Mouse (Mus musculus) midbrain, embryonic 12.5 days (tissue): ENCODE results near the gene Glcci1. TPM values are rescaled to one million over a fixed set of nuclear protein-coding genes. Genes with fewer than 3 reads are reported as not detected.

Experiments
- ATAC-seq: fragments of 200-750 bp; cut with Nextera tagmentation; 2 replicates; pipeline ENCODE4 v1.8.0; 2017; ENCODE audit warnings: low read depth, moderate TSS enrichment, moderate library complexity; ENCODE audit not compliant: low FRiP score
- H3K27ac ChIP-seq: fragments of 300-500 bp; sonication (generic); replicated peaks from 2 replicates; pipeline ENCODE4 v1.5.1; 2016; ENCODE audit warnings: mild to moderate bottlenecking
- H3K27me3 ChIP-seq: fragments of 300-500 bp; sonication (generic); 2 replicates; pipeline ENCODE4 v1.6.1; 2016; ENCODE audit warnings: mild to moderate bottlenecking
- H3K36me3 ChIP-seq: fragments of 300-500 bp; sonication (generic); 2 replicates; pipeline ENCODE4 v1.6.1; 2016
- H3K4me1 ChIP-seq: fragments of 300-500 bp; sonication (generic); 2 replicates; pipeline ENCODE4 v1.6.1; 2016
- H3K4me2 ChIP-seq: fragments of 300-500 bp; sonication (generic); replicated peaks from 2 replicates; pipeline ENCODE4 v1.6.1; 2016; ENCODE audit warnings: mild to moderate bottlenecking, moderate library complexity
- H3K4me3 ChIP-seq: fragments of 300-500 bp; sonication (generic); 2 replicates; pipeline ENCODE4 v1.5.1; 2016; ENCODE audit warnings: mild to moderate bottlenecking
- H3K9ac ChIP-seq: fragments of 300-500 bp; sonication (generic); replicated peaks from 2 replicates; pipeline ENCODE4 v1.6.1; 2016; ENCODE audit warnings: mild to moderate bottlenecking, moderate library complexity
- H3K9me3 ChIP-seq: fragments of 300-500 bp; sonication (generic); 2 replicates; pipeline ENCODE4 v1.6.1; 2016; ENCODE audit warnings: mild to moderate bottlenecking
- WGBS: fragments of 180-500 bp; shearing (Covaris S2); methylation state at CpG from one replicate; pipeline ENCODE4 v1.1.7; 2016; 5-methylcytosine and 5-hydroxymethylcytosine counted together
- polyA plus RNA-seq: library from polyadenylated mRNA; unstranded; fragments of >200 nt; fragmentation: Nextera tagmentation; extraction: Ambion mirVana; gene quantifications from 2 replicates; pipeline ENCODE4 v1.2.1, GENCODE M21; 2016

Glcci1 gene
- polyA plus RNA-seq, 1 experiment from 2014 or later, result 20.8 TPM

- no peaks in the 10 kb centered on the region for H3K9me3 ChIP-seq
These were observed 74.5 kb downstream of the Glcci1 start for GRCm38 (mm10) chr6:8583892-8584291.

GRCm38 (mm10) chr6:8591665-8592064, 82.3 kb downstream of the Glcci1 start:
- H3K9me3 ChIP-seq, result no peaks in the 10 kb centered on the region
- peaks cover 4% of the 10 kb centered on the region; the same call in 1 of the 2 replicates for H3K36me3 ChIP-seq
- no peak overlapping the region for H3K4me2 ChIP-seq
- no peak overlapping the region for H3K4me3 ChIP-seq
- no peaks in the 10 kb centered on the region for H3K27me3 ChIP-seq
- H3K27ac ChIP-seq, result no peak overlapping the region
- WGBS, result 86% methylated on average over 9 of the region's 9 CpGs
- no peak for ATAC-seq
- no peaks in the 10 kb centered on the region for H3K4me1 ChIP-seq
- no peak overlapping the region for H3K9ac ChIP-seq

More at GRCm38 (mm10) chr6:8583892-8584291, 74.5 kb downstream of the Glcci1 start:
- no peak overlapping the region for H3K4me2 ChIP-seq
- no peaks in the 10 kb centered on the region for H3K36me3 ChIP-seq
- H3K27ac ChIP-seq, result no peak overlapping the region
- H3K9ac ChIP-seq, result no peak overlapping the region
- no peak for ATAC-seq
- WGBS, result 94% methylated on average over 3 of the region's 3 CpGs
- H3K4me1 ChIP-seq, result no peaks in the 10 kb centered on the region
- no peak overlapping the region for H3K4me3 ChIP-seq
- no peaks in the 10 kb centered on the region for H3K27me3 ChIP-seq

DNA sequence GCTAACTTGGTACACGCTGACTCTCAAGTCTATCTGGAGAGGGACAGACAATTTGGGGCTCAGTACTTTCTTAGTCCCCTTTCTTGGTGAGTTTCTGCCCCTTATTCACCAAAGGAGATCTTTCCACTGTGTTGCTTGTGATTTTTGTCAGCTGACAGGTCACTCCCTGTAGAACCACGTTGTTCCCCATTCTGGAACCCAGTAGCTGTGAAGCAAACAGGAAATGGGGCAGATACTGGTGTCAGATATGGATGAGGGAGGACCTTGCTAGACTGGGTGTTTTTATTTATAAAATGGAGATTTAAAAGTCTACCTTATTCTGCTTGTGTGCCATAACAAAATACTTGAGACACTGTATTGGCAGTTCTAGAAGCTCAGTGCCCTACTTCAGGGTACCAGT, 108.0 kb downstream of the Glcci1 start:
- H3K4me3 ChIP-seq, result no peak overlapping the region
- ATAC-seq, result no peak
- H3K36me3 ChIP-seq, result no peaks in the 10 kb centered on the region
- H3K4me1 ChIP-seq, result no peaks in the 10 kb centered on the region
- H3K9me3 ChIP-seq, result no peaks in the 10 kb centered on the region
- H3K27ac ChIP-seq, result no peak overlapping the region
- 81% methylated on average over 2 of the region's 2 CpGs for WGBS
- no peak overlapping the region for H3K9ac ChIP-seq
- no peaks in the 10 kb centered on the region for H3K27me3 ChIP-seq
- no peak overlapping the region for H3K4me2 ChIP-seq

DNA sequence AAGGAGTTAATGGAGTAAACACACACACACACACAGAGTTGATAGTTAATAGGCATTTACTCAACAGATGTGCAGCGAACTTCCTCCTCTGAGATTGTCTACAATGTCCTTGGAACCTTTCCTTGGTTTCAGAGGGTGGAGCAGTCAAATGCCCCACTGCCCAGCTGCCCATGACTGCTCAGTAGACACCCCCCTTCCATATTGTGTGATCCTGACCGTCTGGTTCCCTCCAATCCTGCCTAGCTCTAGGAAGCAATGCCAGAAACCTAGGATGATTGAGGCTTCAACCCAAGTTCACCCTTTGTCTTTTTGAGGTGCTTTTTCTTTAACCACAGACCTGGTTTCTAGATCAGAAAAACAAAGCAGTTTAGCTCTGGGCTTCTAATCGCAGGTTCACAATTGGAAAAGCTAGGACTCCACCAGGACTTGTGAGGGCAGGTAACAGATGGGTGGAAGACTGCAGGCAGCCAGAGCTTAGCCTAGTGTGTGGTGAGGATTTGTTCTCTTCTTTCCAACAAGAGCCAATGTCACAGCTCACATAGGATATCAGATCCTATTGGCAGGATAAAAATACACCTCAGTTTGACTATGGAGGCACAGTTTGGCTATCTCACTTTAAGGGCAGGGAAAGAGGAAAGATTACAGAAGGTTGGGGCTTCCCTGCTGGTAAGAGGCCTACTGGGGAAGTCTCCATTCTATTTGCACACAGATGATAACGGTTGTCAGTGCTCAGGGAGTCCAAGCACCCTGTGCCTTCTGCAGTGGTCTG, 110.4 kb downstream of the Glcci1 start:
- no peaks in the 10 kb centered on the region for H3K9me3 ChIP-seq
- H3K4me2 ChIP-seq, result no peak overlapping the region
- WGBS, result 78% methylated on average over 4 of the region's 4 CpGs
- H3K4me3 ChIP-seq, result no peak overlapping the region
- no peak for ATAC-seq
- no peak overlapping the region for H3K27ac ChIP-seq
- no peaks in the 10 kb centered on the region for H3K27me3 ChIP-seq
- no peak overlapping the region for H3K9ac ChIP-seq
- no peaks in the 10 kb centered on the region for H3K4me1 ChIP-seq
- no peaks in the 10 kb centered on the region for H3K36me3 ChIP-seq

DNA sequence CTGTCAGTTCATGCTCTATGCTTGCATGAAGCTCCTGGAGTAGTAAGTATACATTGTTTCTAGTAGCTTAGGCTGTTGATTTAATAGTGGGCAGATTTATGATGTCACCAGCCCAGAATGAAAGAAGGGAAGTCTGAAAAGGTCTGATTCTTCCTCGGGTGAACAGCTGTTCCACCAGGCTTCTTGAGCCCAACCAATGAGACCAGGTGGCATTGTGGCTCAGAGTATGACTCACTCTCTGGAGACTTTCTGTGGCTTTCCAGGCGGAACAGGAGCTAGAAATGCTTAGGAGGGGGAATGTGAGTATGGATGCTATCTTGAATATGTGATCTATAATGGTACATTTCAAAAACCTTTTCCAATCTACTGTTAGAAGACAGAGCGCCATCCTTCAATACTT, 113.6 kb downstream of the Glcci1 start:
- no peak for ATAC-seq
- Histone ChIP-seq H3K4me2 (no peak overlapping the region), H3K9me3 (no peaks in the 10 kb centered on the region), H3K4me1 (no peaks in the 10 kb centered on the region), H3K4me3 (no peak overlapping the region), H3K9ac (no peak overlapping the region), H3K36me3 (no peaks in the 10 kb centered on the region), H3K27me3 (no peaks in the 10 kb centered on the region), H3K27ac (no peak overlapping the region)
- 86% methylated on average over 3 of the region's 3 CpGs for WGBS

DNA sequence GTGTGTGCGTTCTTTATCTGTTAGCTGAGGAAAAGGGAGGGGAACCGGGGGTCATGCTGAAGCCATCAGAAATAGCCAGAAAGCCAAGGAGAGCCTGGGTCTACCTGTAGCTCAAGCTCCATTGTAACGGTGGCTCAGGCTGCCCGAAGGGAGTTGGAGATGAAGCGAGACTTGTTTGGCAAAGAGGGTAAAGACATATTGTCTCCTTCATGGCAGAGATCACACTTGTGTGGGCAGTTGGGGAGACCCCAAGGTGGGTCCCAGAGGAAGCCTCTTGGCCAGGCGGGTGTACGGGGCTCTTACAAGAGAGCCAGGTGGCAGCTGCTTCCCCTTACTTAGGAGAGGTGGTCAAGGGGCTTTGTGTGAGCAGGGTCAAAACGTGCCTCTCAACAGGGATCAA, 118.8 kb downstream of the Glcci1 start:
- no peak overlapping the region for H3K9ac ChIP-seq
- no peaks in the 10 kb centered on the region for H3K36me3 ChIP-seq
- ATAC-seq, result no peak
- 91% methylated on average over 8 of the region's 8 CpGs for WGBS
- H3K9me3 ChIP-seq, result no peaks in the 10 kb centered on the region
- H3K4me3 ChIP-seq, result no peak overlapping the region
- no peaks in the 10 kb centered on the region for H3K4me1 ChIP-seq
- no peak overlapping the region for H3K27ac ChIP-seq
- no peak overlapping the region for H3K4me2 ChIP-seq
- H3K27me3 ChIP-seq, result no peaks in the 10 kb centered on the region

DNA sequence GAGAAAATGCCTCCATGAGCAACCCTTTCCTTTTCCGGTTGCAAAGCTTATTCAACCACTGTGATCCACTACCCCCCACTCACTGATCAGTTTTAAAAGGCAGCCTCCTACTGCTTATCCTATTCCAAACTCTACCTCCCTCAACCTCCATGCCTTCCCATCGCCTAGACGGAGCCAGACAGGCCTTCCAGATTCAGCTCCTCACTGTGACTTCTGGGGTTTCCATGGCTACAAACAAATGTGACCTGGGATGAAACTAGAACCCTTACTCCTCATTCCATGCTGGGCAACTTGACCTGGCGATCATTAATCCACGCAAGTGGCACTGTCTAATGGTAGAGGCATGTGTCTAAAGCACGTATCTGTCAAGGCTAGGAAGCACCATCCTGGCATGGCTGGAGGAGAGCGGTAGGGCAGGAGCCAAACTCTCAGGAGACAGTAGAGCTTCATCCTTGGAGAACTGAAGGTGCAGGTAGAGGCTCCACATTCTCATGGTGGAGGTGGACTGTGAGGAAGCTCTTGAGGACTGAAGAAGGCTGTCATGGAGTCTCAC, 119.4 kb downstream of the Glcci1 start:
- no peaks in the 10 kb centered on the region for H3K27me3 ChIP-seq
- H3K36me3 ChIP-seq, result no peaks in the 10 kb centered on the region
- H3K4me1 ChIP-seq, result no peaks in the 10 kb centered on the region
- H3K4me3 ChIP-seq, result no peak overlapping the region
- H3K9ac ChIP-seq, result no peak overlapping the region
- H3K27ac ChIP-seq, result no peak overlapping the region
- WGBS, result 87% methylated on average over 7 of the region's 7 CpGs
- H3K9me3 ChIP-seq, result no peaks in the 10 kb centered on the region
- no peak overlapping the region for H3K4me2 ChIP-seq
- no peak for ATAC-seq

DNA sequence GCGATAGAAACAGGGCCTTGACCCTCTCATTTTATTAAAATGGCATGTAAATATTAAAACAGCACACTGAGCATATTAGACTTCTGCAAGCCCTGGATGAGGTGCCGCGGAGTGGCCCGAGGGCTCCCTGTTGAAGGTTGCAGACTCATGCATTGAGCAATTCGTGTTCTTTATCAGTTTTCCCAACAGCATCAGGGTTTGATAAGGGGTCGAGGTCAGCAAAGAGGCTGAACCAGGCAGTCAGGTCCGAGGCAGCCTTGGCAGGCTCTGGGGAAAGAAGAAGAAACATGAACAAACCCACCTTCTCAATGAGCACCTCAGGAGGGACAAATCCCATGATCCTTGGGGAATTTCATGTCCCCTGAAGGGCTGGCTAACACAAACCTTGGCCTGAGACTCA, 121.1 kb downstream of the Glcci1 start:
- H3K27me3 ChIP-seq, result no peaks in the 10 kb centered on the region
- WGBS, result 88% methylated on average over 7 of the region's 7 CpGs
- no peak overlapping the region for H3K4me2 ChIP-seq
- no peak overlapping the region for H3K4me3 ChIP-seq
- H3K9ac ChIP-seq, result no peak overlapping the region
- H3K27ac ChIP-seq, result no peak overlapping the region
- H3K4me1 ChIP-seq, result no peaks in the 10 kb centered on the region
- ATAC-seq, result no peak
- no peaks in the 10 kb centered on the region for H3K9me3 ChIP-seq
- no peaks in the 10 kb centered on the region for H3K36me3 ChIP-seq

DNA sequence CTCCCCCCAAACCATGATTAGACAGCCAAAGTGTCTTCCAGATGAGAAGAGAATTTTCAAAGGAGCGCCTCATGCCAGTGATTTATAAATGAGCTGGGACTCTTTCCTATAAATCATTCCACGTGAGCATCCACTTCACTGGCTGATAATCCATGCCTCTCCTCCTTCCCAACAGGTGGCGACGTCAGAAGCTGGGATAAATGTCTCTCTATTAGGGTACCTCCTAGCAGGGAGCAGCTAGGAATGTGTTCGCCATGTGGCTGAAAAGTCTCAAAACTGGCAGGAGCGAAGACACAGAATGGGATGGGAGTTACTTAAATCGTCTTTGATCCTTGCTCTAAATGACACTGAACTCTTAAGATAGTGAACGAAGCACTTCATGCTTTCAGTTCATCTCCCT, 122.0 kb downstream of the Glcci1 start:
- Histone ChIP-seq H3K4me3 (no peak overlapping the region), H3K27ac (no peak overlapping the region), H3K9me3 (no peaks in the 10 kb centered on the region), H3K4me1 (no peaks in the 10 kb centered on the region), H3K4me2 (no peak overlapping the region), H3K36me3 (no peaks in the 10 kb centered on the region), H3K9ac (no peak overlapping the region), H3K27me3 (no peaks in the 10 kb centered on the region)
- no peak for ATAC-seq
- WGBS, result 88% methylated on average over 8 of the region's 8 CpGs

DNA sequence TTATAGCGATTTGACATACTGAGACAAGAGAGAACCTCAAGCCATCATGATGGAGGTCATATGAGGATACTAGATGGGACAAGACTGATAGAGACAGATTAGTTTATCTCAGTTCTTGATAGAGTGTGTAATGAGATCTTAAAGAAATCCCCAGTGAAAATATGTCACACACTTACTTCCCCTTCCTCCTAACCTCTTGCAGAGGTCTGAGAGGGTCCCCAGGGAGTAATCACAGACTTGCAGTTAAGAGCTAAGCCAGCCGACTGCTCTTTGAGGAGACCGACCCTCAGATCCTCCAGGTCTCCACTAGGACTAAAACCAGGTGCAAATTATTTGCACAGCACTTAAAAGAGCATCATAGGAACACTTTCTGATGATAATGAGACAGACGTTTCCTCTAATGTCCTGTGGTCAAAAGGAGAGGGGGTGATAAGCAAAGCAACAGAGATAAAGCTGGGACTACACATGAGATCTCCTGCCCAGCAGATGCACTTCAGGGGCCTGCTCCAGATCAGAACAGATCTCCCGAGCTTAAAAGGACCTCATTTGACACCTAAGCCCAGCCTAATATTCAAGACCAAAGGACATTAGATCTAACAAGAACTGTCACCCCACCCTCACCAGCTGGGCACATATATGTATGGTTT, 122.7 kb downstream of the Glcci1 start:
- Histone ChIP-seq H3K27me3 (no peaks in the 10 kb centered on the region), H3K4me1 (no peaks in the 10 kb centered on the region), H3K4me2 (no peak overlapping the region), H3K27ac (no peak overlapping the region), H3K36me3 (no peaks in the 10 kb centered on the region), H3K4me3 (no peak overlapping the region), H3K9me3 (no peaks in the 10 kb centered on the region), H3K9ac (no peak overlapping the region)
- WGBS, result 71% methylated on average over 5 of the region's 5 CpGs
- ATAC-seq, result no peak

- Histone ChIP-seq H3K27ac (no peak overlapping the region), H3K27me3 (no peaks in the 10 kb centered on the region), H3K9ac (no peak overlapping the region), H3K36me3 (no peaks in the 10 kb centered on the region), H3K4me3 (no peak overlapping the region), H3K4me2 (no peak overlapping the region), H3K9me3 (no peaks in the 10 kb centered on the region), H3K4me1 (no peaks in the 10 kb centered on the region)
- no peak for ATAC-seq
- 97% methylated on average over 4 of the region's 4 CpGs for WGBS
These were observed 123.3 kb downstream of the Glcci1 start for GRCm38 (mm10) chr6:8632701-8633100.

DNA sequence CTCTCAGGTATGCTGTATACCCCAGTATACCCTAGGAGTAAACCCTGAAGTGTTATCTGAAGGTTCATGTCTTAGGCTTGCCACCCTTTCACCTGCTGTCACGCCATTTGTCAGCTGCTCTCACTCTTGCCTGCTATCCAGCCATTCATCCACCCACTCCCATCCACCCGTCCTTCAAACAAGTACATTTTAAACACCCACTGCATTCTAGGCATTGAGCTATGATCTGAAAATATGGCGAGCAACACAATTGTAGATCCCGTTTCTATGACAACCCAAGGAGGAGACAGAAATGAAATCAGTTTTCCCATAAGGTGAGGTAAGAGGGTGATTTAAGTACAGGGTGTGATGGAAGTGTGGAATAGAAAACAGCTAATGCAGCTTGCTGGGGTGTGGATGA, 128.7 kb downstream of the Glcci1 start:
- H3K9me3 ChIP-seq, result no peaks in the 10 kb centered on the region
- H3K4me2 ChIP-seq, result no peak overlapping the region
- H3K9ac ChIP-seq, result no peak overlapping the region
- no peaks in the 10 kb centered on the region for H3K4me1 ChIP-seq
- no peak for ATAC-seq
- no peaks in the 10 kb centered on the region for H3K27me3 ChIP-seq
- no peaks in the 10 kb centered on the region for H3K36me3 ChIP-seq
- no peak overlapping the region for H3K27ac ChIP-seq
- H3K4me3 ChIP-seq, result no peak overlapping the region
- 84% methylated on average over 4 of the region's 4 CpGs for WGBS
